16 mouse cellular contexts compared by ENCODE assay signal in the genomic region with DNA sequence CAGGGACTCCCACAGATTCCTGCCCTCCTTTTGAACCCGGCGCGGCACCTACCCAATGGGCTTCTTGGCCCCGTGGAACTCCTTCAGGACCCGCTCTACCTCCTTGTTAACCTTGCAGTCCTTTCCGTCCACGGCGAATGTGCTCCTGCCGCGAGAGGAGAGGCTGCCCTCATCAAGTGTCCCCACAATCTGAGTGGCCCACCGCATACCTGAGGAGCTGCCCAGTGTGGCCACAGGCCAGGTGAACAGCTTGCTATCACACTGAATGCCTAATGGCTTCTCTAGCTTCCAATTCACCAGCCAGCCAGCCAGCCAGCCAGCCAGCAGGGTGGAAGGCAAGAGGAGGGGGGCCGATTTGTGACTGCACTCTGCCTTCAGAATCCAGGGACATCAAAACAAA.
"Had no signal": no experiment of that assay in that cellular context is flagged by ENCODE, and none has a peak within 500 bp of the region (broad histone marks: within the 10 kb centered on the region; RNA-seq: fewer than 3 reads in every experiment).

No protein-coding gene starts in this region.

- ATAC-seq: liver, embryonic 12.5 days; midbrain, embryonic 15.5 days had no signal

- DNase-seq: kidney, postnatal 36 days; lung, embryonic 14.5 days; lung, postnatal 10 days; lung, postnatal 4 days; right cerebral cortex, postnatal 14 days; thymus, adult 2 months; thymus, postnatal 25 days had no signal

- H3K9me3 ChIP-seq: limb, embryonic 15.5 days; liver, embryonic 12.5 days; megakaryocyte, embryonic 14.5 days; midbrain, embryonic 15.5 days; neural tube, embryonic 13.5 days; stomach, embryonic 15.5 days had no signal

- H3K4me2 ChIP-seq: limb, embryonic 15.5 days; liver, embryonic 12.5 days; lung, embryonic 14.5 days; midbrain, embryonic 11.5 days; midbrain, embryonic 15.5 days; neural tube, embryonic 13.5 days; stomach, embryonic 15.5 days had no signal

- H3K27me3 ChIP-seq: limb, embryonic 15.5 days; liver, embryonic 12.5 days; megakaryocyte, embryonic 14.5 days; midbrain, embryonic 15.5 days; neural tube, embryonic 13.5 days; stomach, embryonic 15.5 days had no signal

- H3K9ac ChIP-seq: limb, embryonic 15.5 days; liver, embryonic 12.5 days; lung, embryonic 14.5 days; midbrain, embryonic 15.5 days; neural tube, embryonic 13.5 days; stomach, embryonic 15.5 days had no signal

- H3K27ac ChIP-seq: kidney, postnatal 0 days; layer of hippocampus, adult 2 months; limb, embryonic 15.5 days; liver, embryonic 12.5 days; midbrain, embryonic 15.5 days; neural tube, embryonic 13.5 days; stomach, embryonic 15.5 days had no signal

- H3K4me3 ChIP-seq: layer of hippocampus, adult 2 months; limb, embryonic 15.5 days; liver, embryonic 12.5 days; megakaryocyte, embryonic 14.5 days; midbrain, embryonic 15.5 days; neural tube, embryonic 13.5 days; stomach, embryonic 15.5 days had no signal
